Mouse (Mus musculus): ENCODE data around the gene Cav1.
A peak's percentile ranks its signal among the peaks of the same experiment; 100 is the strongest.

The Cav1 gene

GRCm38 (mm10) chr6:17317167-17317524 is 11.0 kb downstream of the Cav1 start:
- no peak for DNase-seq (ENCODE audit: low spot score in 2 of 2)

GRCm38 (mm10) chr6:17317944-17318343 is 11.8 kb downstream of the Cav1 start:
- DNase-seq (ENCODE audit: low spot score in 2 of 2) = peak in 1 of 2 experiments; percentile 41

- DNase-seq (ENCODE audit: low spot score in 2 of 2) = no peak
Measured at GRCm38 (mm10) chr6:17321976-17322375, 15.8 kb downstream of the Cav1 start.

GRCm38 (mm10) chr6:17327216-17327615 is 21.1 kb downstream of the Cav1 start:
- no peak for DNase-seq (ENCODE audit: low spot score in 2 of 2)

- no peak for DNase-seq (ENCODE audit: low spot score in 2 of 2)
Measured at GRCm38 (mm10) chr6:17329801-17330200, 23.7 kb downstream of the Cav1 start.

GRCm38 (mm10) chr6:17337724-17338123 is 31.6 kb downstream of the Cav1 start:
- DNase-seq (ENCODE audit: low spot score in 2 of 2) = no peak

- no peak for DNase-seq (ENCODE audit: low spot score in 2 of 2)
Measured at GRCm38 (mm10) chr6:17340406-17340805, 34.3 kb downstream of the Cav1 start.

GRCm38 (mm10) chr6:17348011-17348410 is 41.9 kb downstream of the Cav1 start:
- DNase-seq (ENCODE audit: low spot score in 2 of 2) = no peak

- no peak for DNase-seq (ENCODE audit: low spot score in 2 of 2)
Measured at GRCm38 (mm10) chr6:17350803-17351202, 44.7 kb downstream of the Cav1 start.

- no peak for DNase-seq (ENCODE audit: low spot score in 2 of 2)
Measured at GRCm38 (mm10) chr6:17358896-17359690, 53.0 kb downstream of the Cav1 start.

- no peak for DNase-seq (ENCODE audit: low spot score in 2 of 2)
Measured at GRCm38 (mm10) chr6:17362771-17363170, 56.6 kb downstream of the Cav1 start.

- DNase-seq (ENCODE audit: low spot score in 2 of 2) = no peak
Measured at GRCm38 (mm10) chr6:17363446-17364179, 57.5 kb downstream of the Cav1 start.

- DNase-seq (ENCODE audit: low spot score in 2 of 2) = no peak
Measured at GRCm38 (mm10) chr6:17374326-17374725, 68.2 kb downstream of the Cav1 start.

- DNase-seq (ENCODE audit: low spot score in 2 of 2) = no peak
Measured at GRCm38 (mm10) chr6:17377371-17377770, 71.2 kb downstream of the Cav1 start.

- DNase-seq (ENCODE audit: low spot score in 2 of 2) = no peak
Measured at GRCm38 (mm10) chr6:17380102-17380501, 74.0 kb downstream of the Cav1 start.

- DNase-seq (ENCODE audit: low spot score in 2 of 2) = no peak
Measured at GRCm38 (mm10) chr6:17381690-17382089, 75.6 kb downstream of the Cav1 start.

GRCm38 (mm10) chr6:17385531-17385930 is 79.4 kb downstream of the Cav1 start:
- DNase-seq (ENCODE audit: low spot score in 2 of 2) = no peak

- no peak for DNase-seq (ENCODE audit: low spot score in 2 of 2)
Measured at GRCm38 (mm10) chr6:17387991-17388710, 82.0 kb downstream of the Cav1 start.
